Comparison of ENCODE assay signal across 8 mouse cellular contexts in genomic region chr13:78194135-78194849, GRCm38 (mm10). TPM values are rescaled to one million over a fixed set of nuclear protein-coding genes. Genes with fewer than 3 reads are reported as not detected.
DNase-seq lines count a peak whose midpoint lies in the region; ATAC-seq and TF ChIP-seq lines count a peak whose summit lies in the region.

No protein-coding gene starts in this region.

- H3K4me2 ChIP-seq in lung, embryonic 14.5 days = peak overlapping the region; percentile 70
- peak overlapping the region; percentile 74 for H3K4me2 ChIP-seq in hindbrain, embryonic 15.5 days
- H3K4me2 ChIP-seq in neural tube, embryonic 13.5 days = peak overlapping the region; percentile 88

- H3K4me1 ChIP-seq in lung, embryonic 14.5 days (ENCODE audit: insufficient read depth) = peaks cover 5% of the 10 kb centered on the region
- H3K4me1 ChIP-seq in hindbrain, embryonic 15.5 days (replicated peaks) = peaks cover 43% of the 10 kb centered on the region
- H3K4me1 ChIP-seq in neural tube, embryonic 13.5 days (replicated peaks) = peaks cover 69% of the 10 kb centered on the region

- H3K27ac ChIP-seq in lung, embryonic 14.5 days (ENCODE audit: low read depth) = no peak overlapping the region
- H3K27ac ChIP-seq in hindbrain, embryonic 15.5 days (replicated peaks) = peak overlapping the region; percentile 92
- H3K27ac ChIP-seq in neural tube, embryonic 13.5 days (replicated peaks) = peak overlapping the region; percentile 95

- 0 out of 2 replicates have a peak, but pooled peaks have one; percentile 2 for ATAC-seq in cerebellum, adult (ENCODE audit: insufficient number of reproducible peaks, low FRiP score, low TSS enrichment)
- no peak for ATAC-seq in lung, embryonic 14.5 days (ENCODE audit: insufficient read depth)
- peak; percentile 4; the same call in 1 of the 2 replicates for ATAC-seq in hindbrain, embryonic 15.5 days (ENCODE audit: low FRiP score, low read depth)
- no peak for ATAC-seq in neural tube, embryonic 13.5 days (ENCODE audit: low read depth)
- no peak for ATAC-seq in megakaryocyte-erythroid progenitor cell, adult 5-6 weeks (replicated peaks; ENCODE audit: low FRiP score, low TSS enrichment, poor library complexity, severe bottlenecking)

- H3K9me3 ChIP-seq in lung, embryonic 14.5 days (ENCODE audit: low read depth, low read length) = no peaks in the 10 kb centered on the region
- no peaks in the 10 kb centered on the region for H3K9me3 ChIP-seq in hindbrain, embryonic 15.5 days
- no peaks in the 10 kb centered on the region for H3K9me3 ChIP-seq in neural tube, embryonic 13.5 days

- no peak for DNase-seq in cerebellum, postnatal 25 days
- DNase-seq in lung, embryonic 14.5 days = no peak
- no peak for DNase-seq in lung, adult 18-20 months
- DNase-seq in adrenal gland, adult 2 months = no peak

- no peak for TF ChIP-seq CTCF in lung, embryonic 14.5 days (IDR thresholded peaks at IDR 0.05; ENCODE audit: low read depth)

- H3K4me3 ChIP-seq in lung, embryonic 14.5 days (ENCODE audit: low read depth, low read length) = peak overlapping the region; percentile 37
- H3K4me3 ChIP-seq in hindbrain, embryonic 15.5 days = peak overlapping the region; percentile 96
- H3K4me3 ChIP-seq in neural tube, embryonic 13.5 days = peak overlapping the region; percentile 97

- H3K9ac ChIP-seq in lung, embryonic 14.5 days = peak overlapping the region; percentile 50; the same call in 1 of the 2 replicates
- H3K9ac ChIP-seq in hindbrain, embryonic 15.5 days = peak overlapping the region; percentile 86
- H3K9ac ChIP-seq in neural tube, embryonic 13.5 days = peak overlapping the region; percentile 100

- peaks cover 7% of the 10 kb centered on the region; the same call in 1 of the 2 replicates for H3K36me3 ChIP-seq in lung, embryonic 14.5 days (ENCODE audit: insufficient read depth)
- H3K36me3 ChIP-seq in hindbrain, embryonic 15.5 days = no peaks in the 10 kb centered on the region
- H3K36me3 ChIP-seq in neural tube, embryonic 13.5 days = peaks cover 20% of the 10 kb centered on the region; the same call in 1 of the 2 replicates

- H3K27me3 ChIP-seq in lung, embryonic 14.5 days (ENCODE audit: insufficient read depth, low read length) = peaks cover 35% of the 10 kb centered on the region
- H3K27me3 ChIP-seq in hindbrain, embryonic 15.5 days = no peaks in the 10 kb centered on the region
- H3K27me3 ChIP-seq in neural tube, embryonic 13.5 days = no peaks in the 10 kb centered on the region

- WGBS in lung, embryonic 14.5 days = 25% methylated on average over 23 of the region's 26 CpGs
- 6% methylated on average over 26 of the region's 26 CpGs for WGBS in hindbrain, embryonic 15.5 days
- WGBS in neural tube, embryonic 13.5 days = 3% methylated on average over 16 of the region's 26 CpGs

RNA-seq across cellular contexts. Expression of gene Nr2f1, which starts 5.3 kb away (rescaled TPM):
- 6.8 and 9.5 TPM in 2 replicates for polyA plus RNA-seq in lung, embryonic 14.5 days (2014; fragmentation: Nextera tagmentation; extraction: Ambion mirVana)
- polyA plus RNA-seq in hindbrain, embryonic 15.5 days (2015; fragmentation: Nextera tagmentation; extraction: Ambion mirVana) = 51.8 and 57.4 TPM in 2 replicates
- polyA plus RNA-seq in neural tube, embryonic 13.5 days (2015; fragmentation: Nextera tagmentation; extraction: Ambion mirVana) = 46.8 and 47.9 TPM in 2 replicates
- 10 to 100 TPM; 18.2 to 22.7 TPM for total RNA-seq in adrenal gland, adult 2 months (2021)
- 97.9 and 105 TPM in 2 replicates for polyA plus RNA-seq in adrenal gland, adult 2 months (2012; rRNA removed)
- not detected in 2 replicates for total RNA-seq in megakaryocyte-erythroid progenitor cell, adult 5-6 weeks (2014; fragmentation: Nextera tagmentation)
- not detected in 2 replicates for total RNA-seq in megakaryocyte-erythroid progenitor cell, adult 5-6 weeks (2017)

Comparison
In these comparisons a context has a peak if more than half of its experiments do, and no peak if none do; other contexts are left out.
1. ATAC-seq: peak in cerebellum, adult (single experiment) and hindbrain, embryonic 15.5 days (single experiment); none in lung, embryonic 14.5 days (single experiment), neural tube, embryonic 13.5 days (single experiment) and megakaryocyte-erythroid progenitor cell, adult 5-6 weeks (single experiment).
2. H3K4me3 ChIP-seq: peak in every context shown above with its lines; median percentile 97 in neural tube, embryonic 13.5 days; 96 in hindbrain, embryonic 15.5 days; 37 in lung, embryonic 14.5 days.
3. H3K9ac ChIP-seq: peak in every context shown above with its lines; median percentile 100 in neural tube, embryonic 13.5 days; 86 in hindbrain, embryonic 15.5 days; 50 in lung, embryonic 14.5 days.
4. Peak in every context shown above with its lines, with median percentiles within 50 percentile points of each other: H3K4me2 ChIP-seq.